Mouse (Mus musculus) MEL (cell line): ENCODE data around the gene Helz. TPM values are rescaled to one million over a fixed set of nuclear protein-coding genes. Genes with fewer than 3 reads are reported as not detected.

Experiments used
- DNase-seq: peaks from one replicate; pipeline ENCODE4 v3.0.0; 2011; ENCODE audit warnings: low read depth, low spot score
- H3K27ac ChIP-seq: 2 replicates; pipeline ENCODE4 v1.5.1; 2012; ENCODE audit warnings: low read depth, mild to moderate bottlenecking, control low read depth, low read length, moderate library complexity; ENCODE audit not compliant: control insufficient read depth
- H3K27me3 ChIP-seq, 2 experiments: fragments of 150-350 bp in 1 of 2; sonication (generic) in 1 of 2; 2 replicates each; pipeline ENCODE4 v1.6.1; 2012; ENCODE audit warnings: low read length in 2 of 2, mild to moderate bottlenecking in 2 of 2, improper control_type of control experiment in 1 of 2, moderate library complexity in 1 of 2; ENCODE audit not compliant: insufficient read depth in 2 of 2, control insufficient read depth in 1 of 2
- H3K36me3 ChIP-seq, 2 experiments: 2 replicates each; pipeline ENCODE4 v1.6.1; 2012 to 2014; ENCODE audit warnings: low read length in 2 of 2, improper control_type of control experiment in 1 of 2, inconsistent platforms in 1 of 2, mild to moderate bottlenecking in 1 of 2; ENCODE audit not compliant: insufficient read depth in 2 of 2, control insufficient read depth in 1 of 2
- H3K4me1 ChIP-seq, 2 experiments: fragments of 150-350 bp in 1 of 2; sonication (generic) in 1 of 2; 2 replicates each; pipeline ENCODE4 v1.6.1; 2012; ENCODE audit warnings: low read length in 2 of 2, improper control_type of control experiment in 1 of 2, mild to moderate bottlenecking in 1 of 2; ENCODE audit not compliant: insufficient read depth in 2 of 2, control insufficient read depth in 1 of 2
- H3K4me3 ChIP-seq, 2 experiments: fragments of 150-350 bp in 1 of 2; sonication (generic) in 1 of 2; 2 replicates each; pipeline ENCODE4 v1.5.1; 2012; ENCODE audit warnings: low read depth in 2 of 2, low read length in 2 of 2, mild to moderate bottlenecking in 2 of 2, moderate library complexity in 2 of 2, control low read depth in 1 of 2, improper control_type of control experiment in 1 of 2; ENCODE audit not compliant: control insufficient read depth in 1 of 2, insufficient read depth in 1 of 2
- H3K79me2 ChIP-seq: 2 replicates; pipeline ENCODE4 v1.6.1; 2012; ENCODE audit warnings: mild to moderate bottlenecking, low read length, moderate library complexity; ENCODE audit not compliant: control insufficient read depth, poor library complexity, insufficient read depth
- H3K9ac ChIP-seq: 2 replicates; pipeline ENCODE4 v1.6.1; 2012; ENCODE audit warnings: low read depth, mild to moderate bottlenecking, control low read depth, low read length, moderate library complexity; ENCODE audit not compliant: control insufficient read depth, poor library complexity, severe bottlenecking
- H3K9me3 ChIP-seq: fragments of 150-350 bp; sonication (generic); replicated peaks from 2 replicates; pipeline ENCODE4 v1.6.1; 2012; ENCODE audit warnings: mild to moderate bottlenecking, low read length, improper control_type of control experiment, moderate library complexity; ENCODE audit not compliant: insufficient read depth
- CHD2 ChIP-seq: IDR thresholded peaks from 2 replicates; pipeline ENCODE4 v1.6.1; 2011; ENCODE audit warnings: low read length, improper control_type of control experiment
- E2F4 ChIP-seq: IDR thresholded peaks from 2 replicates; pipeline ENCODE4 v1.6.1; 2011; ENCODE audit warnings: low read depth, low read length, improper control_type of control experiment, borderline replicate concordance
- ELF1 ChIP-seq: IDR thresholded peaks from 2 replicates; pipeline ENCODE4 v1.6.1; 2014; ENCODE audit warnings: low read depth, mild to moderate bottlenecking, inconsistent platforms, low read length, improper control_type of control experiment, moderate library complexity
- GATA1 ChIP-seq: IDR thresholded peaks from 2 replicates; pipeline ENCODE4 v1.6.1; 2011; ENCODE audit warnings: low read depth, low read length, improper control_type of control experiment
- MAFK ChIP-seq: IDR thresholded peaks from 2 replicates; pipeline ENCODE4 v1.6.1; 2011; ENCODE audit warnings: low read depth, mild to moderate bottlenecking, low read length, improper control_type of control experiment, borderline replicate concordance
- MAX ChIP-seq: IDR thresholded peaks from 2 replicates; pipeline ENCODE4 v1.6.1; 2011; ENCODE audit warnings: low read length, improper control_type of control experiment
- MEF2A ChIP-seq: IDR thresholded peaks from 2 replicates; pipeline ENCODE4 v1.6.1; 2014; ENCODE audit warnings: low read depth, mild to moderate bottlenecking, inconsistent platforms, low read length, improper control_type of control experiment; ENCODE audit not compliant: poor library complexity, insufficient replicate concordance, severe bottlenecking; ENCODE audit errors: extremely low read depth
- MYB ChIP-seq: IDR thresholded peaks from 2 replicates; pipeline ENCODE4 v1.6.1; 2011; ENCODE audit warnings: mild to moderate bottlenecking, low read depth, low read length, improper control_type of control experiment
- NELFE ChIP-seq: IDR thresholded peaks from 2 replicates; pipeline ENCODE4 v1.6.1; 2011; ENCODE audit warnings: low read depth, low read length, improper control_type of control experiment
- NRF1 ChIP-seq: IDR thresholded peaks from 2 replicates; pipeline ENCODE4 v1.6.1; 2014; ENCODE audit warnings: low read depth, mild to moderate bottlenecking, inconsistent platforms, low read length, improper control_type of control experiment, moderate library complexity; ENCODE audit not compliant: poor library complexity, insufficient read depth, severe bottlenecking
- POLR2AphosphoS2 ChIP-seq: IDR thresholded peaks from 2 replicates; pipeline ENCODE4 v1.6.1; 2011; ENCODE audit warnings: low read length, improper control_type of control experiment
- POLR2AphosphoS5 ChIP-seq: IDR thresholded peaks from 2 replicates; pipeline ENCODE4 v1.6.1; 2012; ENCODE audit warnings: low read depth, borderline replicate concordance, mild to moderate bottlenecking, inconsistent platforms, low read length, moderate library complexity, mixed read lengths
- SIN3A ChIP-seq: IDR thresholded peaks from 2 replicates; pipeline ENCODE4 v1.6.1; 2012; ENCODE audit warnings: low read length, improper control_type of control experiment, inconsistent platforms
- SMC3 ChIP-seq: IDR thresholded peaks from 2 replicates; pipeline ENCODE4 v1.6.1; 2011; ENCODE audit warnings: low read depth, low read length, improper control_type of control experiment
- TAL1 ChIP-seq: IDR thresholded peaks from 2 replicates; pipeline ENCODE4 v1.6.1; 2012; ENCODE audit warnings: mild to moderate bottlenecking, inconsistent platforms, low read length, moderate library complexity, mixed read lengths
- TCF12 ChIP-seq: IDR thresholded peaks from 2 replicates; pipeline ENCODE4 v1.6.1; 2014; ENCODE audit warnings: low read depth, mild to moderate bottlenecking, inconsistent platforms, low read length, improper control_type of control experiment, moderate library complexity
- UBTF ChIP-seq: IDR thresholded peaks from 2 replicates; pipeline ENCODE4 v1.6.1; 2012; ENCODE audit warnings: low read depth, mild to moderate bottlenecking, inconsistent platforms, low read length, improper control_type of control experiment, moderate library complexity, borderline replicate concordance; ENCODE audit not compliant: insufficient read depth
- ZC3H11A ChIP-seq: IDR thresholded peaks from 2 replicates; pipeline ENCODE4 v1.6.1; 2012; ENCODE audit warnings: low read depth, mild to moderate bottlenecking, inconsistent platforms, low read length, improper control_type of control experiment
- ZMIZ1 ChIP-seq: IDR thresholded peaks from 2 replicates; pipeline ENCODE4 v1.6.1; 2012; ENCODE audit warnings: low read depth, mild to moderate bottlenecking, inconsistent platforms, low read length, improper control_type of control experiment, moderate library complexity
- polyA plus RNA-seq, 2 experiments: library from polyadenylated mRNA; stranded (reverse) in 1 of 2; unstranded in 1 of 2; fragments of >175 nt in 1 of 2; fragments of >200 nt in 1 of 2; gene quantifications; 2 replicates each; pipeline versions ENCODE4 v1.2.1 to v1.2.4; 2012; ENCODE audit warnings: low replicate concordance in 2 of 2, low read depth in 1 of 2; ENCODE audit not compliant: insufficient read length in 2 of 2, insufficient read depth in 1 of 2, missing spikeins in 1 of 2
- total RNA-seq: library from RNA; depleted of rRNA; stranded (reverse); fragments of 300-350 nt; gene quantifications from 2 replicates; pipeline ENCODE4 v1.2.3, GENCODE M21; 2012

Helz gene
- total and polyA plus RNA-seq, 3 experiments = 15.1 to 41.0 (median 39.9) TPM

DNA sequence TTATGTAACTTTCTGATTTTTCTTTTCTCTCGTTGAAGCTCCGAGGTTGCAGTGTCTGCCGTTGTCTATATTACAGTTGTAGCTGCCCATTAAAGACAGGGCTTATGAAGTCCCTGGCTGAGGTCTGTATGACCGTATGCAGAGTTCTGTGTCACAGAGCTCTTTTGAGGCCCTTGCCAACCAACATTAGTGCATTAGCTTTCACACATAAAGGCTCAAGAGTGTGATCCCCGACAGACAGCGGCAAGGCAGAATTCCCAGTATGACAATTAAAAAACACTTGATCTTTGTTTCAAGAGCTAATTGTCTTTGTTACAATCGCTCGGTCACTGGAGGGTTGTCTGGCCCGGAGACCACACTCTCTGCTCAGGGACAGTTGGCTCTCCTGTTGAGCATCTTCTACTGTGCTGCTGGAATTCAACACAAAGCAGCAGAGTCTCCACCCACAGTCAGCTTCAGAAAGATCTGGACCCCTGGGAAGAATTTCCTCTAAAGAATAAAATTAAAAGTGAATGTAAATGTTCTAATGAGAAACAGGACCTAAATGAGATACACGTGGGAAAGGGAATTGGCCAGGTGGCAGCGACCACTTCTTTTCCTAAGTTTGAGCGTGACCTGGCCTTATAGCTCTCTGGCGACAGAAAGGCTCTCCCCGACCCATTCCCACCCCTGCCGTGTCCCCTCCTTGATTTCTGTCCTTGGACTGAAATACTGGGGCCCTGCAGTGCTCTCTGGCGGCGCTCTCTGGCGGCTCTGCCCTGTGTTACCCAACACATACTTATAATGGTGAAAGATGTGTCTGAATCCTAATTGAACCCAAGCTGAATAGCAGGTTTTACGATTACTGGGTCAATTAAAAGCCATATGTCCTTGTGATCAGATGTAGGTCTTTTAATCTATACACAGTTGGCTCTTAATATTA is 136.1 kb downstream of the Helz start:
- no peak for TF ChIP-seq ZMIZ1
- no peak for TF ChIP-seq SMC3
- TF ChIP-seq POLR2AphosphoS5 = no peak
- no peak for TF ChIP-seq NRF1
- no peak for TF ChIP-seq GATA1
- TF ChIP-seq MAFK = no peak
- no peak for TF ChIP-seq MAX
- no peak for TF ChIP-seq TAL1
- TF ChIP-seq MYB = no peak
- no peak for TF ChIP-seq POLR2AphosphoS2
- TF ChIP-seq UBTF = no peak
- TF ChIP-seq SIN3A = no peak
- TF ChIP-seq MEF2A = no peak
- TF ChIP-seq NELFE = no peak
- TF ChIP-seq ELF1 = no peak
- no peak for TF ChIP-seq ZC3H11A
- no peak overlapping the region for H3K9ac ChIP-seq
- no peak overlapping the region for H3K4me3 ChIP-seq
- no peak for DNase-seq
- no peaks in the 10 kb centered on the region for H3K79me2 ChIP-seq
- no peaks in the 10 kb centered on the region for H3K9me3 ChIP-seq
- H3K4me1 ChIP-seq = peaks cover 13 to 15% of the 10 kb centered on the region in 2 experiments
- no peak overlapping the region for H3K27ac ChIP-seq
- peaks cover 0 to 18% of the 10 kb centered on the region in 2 experiments for H3K36me3 ChIP-seq
- no peaks in the 10 kb centered on the region for H3K27me3 ChIP-seq

GRCm38 (mm10) chr11:107686290-107686689 is 138.6 kb downstream of the Helz start:
- H3K4me1 ChIP-seq = peaks cover 11 to 15% of the 10 kb centered on the region in 2 experiments
- no peak overlapping the region for H3K4me3 ChIP-seq
- no peaks in the 10 kb centered on the region for H3K79me2 ChIP-seq
- no peak overlapping the region for H3K27ac ChIP-seq
- no peak overlapping the region for H3K9ac ChIP-seq
- no peaks in the 10 kb centered on the region for H3K27me3 ChIP-seq
- H3K36me3 ChIP-seq = peaks cover 0 to 18% of the 10 kb centered on the region in 2 experiments; a peak in 3 of 4 replicates
- no peaks in the 10 kb centered on the region for H3K9me3 ChIP-seq
- TF ChIP-seq TCF12 (no peak), CHD2 (no peak), MYB (no peak), NRF1 (no peak), E2F4 (no peak), SIN3A (no peak), TAL1 (no peak)
- DNase-seq = no peak
